Mouse (Mus musculus) hindbrain, embryonic 14.5 days (tissue): ENCODE measurements around the gene Edn3. TPM values are rescaled to one million over a fixed set of nuclear protein-coding genes. Genes with fewer than 3 reads are reported as not detected.

Experiments
- ATAC-seq: fragments of 200-750 bp; cut with Nextera tagmentation; 2 replicates; pipeline ENCODE4 v1.8.0; 2017; ENCODE audit warnings: moderate number of reproducible peaks, mild to moderate bottlenecking, moderate TSS enrichment, moderate library complexity; ENCODE audit not compliant: low FRiP score
- DNase-seq: peaks from one replicate; pipeline ENCODE4 v3.0.0-alpha.2; 2015; ENCODE audit warnings: low spot score
- H3K27ac ChIP-seq: fragments of 300-500 bp; sonication (generic); 2 replicates; pipeline ENCODE4 v1.5.1; 2014; ENCODE audit warnings: mild to moderate bottlenecking, moderate library complexity
- H3K27me3 ChIP-seq: fragments of 300-500 bp; sonication (generic); 2 replicates; pipeline ENCODE4 v1.6.1; 2014; ENCODE audit warnings: mild to moderate bottlenecking, low read length, mixed read lengths; ENCODE audit not compliant: control insufficient read depth, insufficient read depth
- H3K36me3 ChIP-seq: fragments of 300-500 bp; sonication (generic); replicated peaks from 2 replicates; pipeline ENCODE4 v1.6.1; 2014; ENCODE audit not compliant: control insufficient read depth, insufficient read depth
- H3K4me1 ChIP-seq: fragments of 300-500 bp; sonication (generic); replicated peaks from 2 replicates; pipeline ENCODE4 v1.6.1; 2014; ENCODE audit warnings: antibody characterized with exemption, low read length, mixed read lengths; ENCODE audit not compliant: control insufficient read depth, insufficient read depth
- H3K4me2 ChIP-seq: fragments of 300-500 bp; sonication (generic); replicated peaks from 2 replicates; pipeline ENCODE4 v1.6.1; 2014; ENCODE audit warnings: mild to moderate bottlenecking, moderate library complexity
- H3K4me3 ChIP-seq: fragments of 300-500 bp; sonication (generic); replicated peaks from 2 replicates; pipeline ENCODE4 v1.5.1; 2014; ENCODE audit warnings: mild to moderate bottlenecking, low read length
- H3K9ac ChIP-seq: fragments of 300-500 bp; sonication (generic); 2 replicates; pipeline ENCODE4 v1.6.1; 2014
- H3K9me3 ChIP-seq: fragments of 300-500 bp; sonication (generic); 2 replicates; pipeline ENCODE4 v1.6.1; 2016; ENCODE audit warnings: low read length; ENCODE audit not compliant: control insufficient read depth
- WGBS: fragments of 180-500 bp; shearing (Covaris S2); extraction: QIAGEN DNeasy Blood & Tissue Kit; methylation state at CpG from one replicate; pipeline ENCODE4 v1.1.7; 2014; 5-methylcytosine and 5-hydroxymethylcytosine counted together
- polyA plus RNA-seq: library from polyadenylated mRNA; unstranded; fragments of >200 nt; fragmentation: Nextera tagmentation; extraction: Ambion mirVana; gene quantifications from 2 replicates; pipeline ENCODE4 v1.2.1, GENCODE M21; 2014

The Edn3 gene
- polyA plus RNA-seq, 1 experiment from 2014 or later, result 7.9 TPM

DNA sequence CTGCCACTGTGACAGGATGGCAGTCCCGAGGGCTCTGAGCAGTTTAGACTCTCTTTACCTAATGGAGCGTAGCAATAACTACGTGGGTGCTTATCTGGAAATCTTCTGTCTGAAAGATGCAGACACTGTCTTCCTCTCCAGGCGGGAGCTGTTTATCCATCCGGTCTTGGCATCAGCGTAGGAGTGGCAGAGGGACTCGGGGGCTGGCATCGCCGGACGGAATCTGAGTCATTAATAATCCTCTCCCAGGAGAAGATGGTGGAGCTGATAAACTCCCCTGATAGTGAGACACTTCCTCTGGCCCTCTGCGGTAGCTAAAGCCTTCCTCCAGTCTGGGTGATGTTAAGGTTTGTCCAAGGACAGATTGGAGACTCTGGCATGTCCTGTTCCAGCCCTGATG is 52.9 kb downstream of the Edn3 start:
- no peaks in the 10 kb centered on the region for H3K36me3 ChIP-seq
- no peak overlapping the region for H3K9ac ChIP-seq
- H3K9me3 ChIP-seq, result no peaks in the 10 kb centered on the region
- H3K27ac ChIP-seq, result no peak overlapping the region
- H3K4me3 ChIP-seq, result no peak overlapping the region
- no peak overlapping the region for H3K4me2 ChIP-seq
- no peak for ATAC-seq
- no peaks in the 10 kb centered on the region for H3K4me1 ChIP-seq
- 80% methylated on average over 11 of the region's 11 CpGs for WGBS
- DNase-seq, result no peak
- no peaks in the 10 kb centered on the region for H3K27me3 ChIP-seq

GRCm38 (mm10) chr2:174816163-174816562 is 55.7 kb downstream of the Edn3 start:
- DNase-seq, result no peak
- Histone ChIP-seq H3K27me3 (no peaks in the 10 kb centered on the region), H3K4me3 (no peak overlapping the region), H3K4me1 (no peaks in the 10 kb centered on the region), H3K9ac (no peak overlapping the region), H3K27ac (no peak overlapping the region), H3K36me3 (no peaks in the 10 kb centered on the region), H3K9me3 (no peaks in the 10 kb centered on the region), H3K4me2 (no peak overlapping the region)
- 92% methylated on average over 2 of the region's 2 CpGs for WGBS
- no peak for ATAC-seq

DNA sequence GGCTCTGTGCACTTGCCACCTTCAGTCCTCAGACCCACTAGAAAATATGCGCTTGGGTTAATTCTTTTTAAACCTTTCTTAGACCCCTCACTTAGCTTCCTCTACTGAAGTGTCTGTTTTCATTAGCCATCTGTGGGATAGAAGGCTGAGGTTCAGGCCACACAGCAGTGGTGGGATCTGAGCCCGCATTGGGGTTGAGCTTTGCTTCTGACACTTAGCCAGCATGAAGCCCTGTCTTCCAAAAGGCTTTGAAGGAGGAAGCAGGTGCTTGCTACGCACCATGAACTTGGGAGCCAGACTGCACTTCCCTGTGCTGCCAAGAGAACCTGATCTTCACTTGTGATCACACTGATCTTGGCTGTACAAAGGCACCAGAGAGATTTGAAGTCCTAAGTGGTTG is 59.9 kb downstream of the Edn3 start:
- ATAC-seq (no peak), DNase-seq (no peak)
- 90% methylated on average over 3 of the region's 3 CpGs for WGBS

GRCm38 (mm10) chr2:174827829-174828228 is 67.4 kb downstream of the Edn3 start:
- Histone ChIP-seq H3K9ac (no peak overlapping the region), H3K9me3 (no peaks in the 10 kb centered on the region), H3K4me3 (no peak overlapping the region), H3K4me1 (no peaks in the 10 kb centered on the region), H3K36me3 (no peaks in the 10 kb centered on the region), H3K27ac (no peak overlapping the region), H3K4me2 (no peak overlapping the region), H3K27me3 (no peaks in the 10 kb centered on the region)
- ATAC-seq (no peak), DNase-seq (no peak)
- WGBS, result 90% methylated on average over 4 of the region's 4 CpGs

More for the DNA sequence above, 59.9 kb downstream of the Edn3 start:
- Histone ChIP-seq H3K4me2 (no peak overlapping the region), H3K9me3 (no peaks in the 10 kb centered on the region), H3K36me3 (no peaks in the 10 kb centered on the region), H3K9ac (no peak overlapping the region), H3K4me1 (no peaks in the 10 kb centered on the region), H3K4me3 (no peak overlapping the region), H3K27ac (no peak overlapping the region), H3K27me3 (no peaks in the 10 kb centered on the region)

- Histone ChIP-seq H3K4me1 (no peaks in the 10 kb centered on the region), H3K9me3 (no peaks in the 10 kb centered on the region), H3K9ac (no peak overlapping the region), H3K4me3 (no peak overlapping the region), H3K27ac (no peak overlapping the region), H3K4me2 (no peak overlapping the region), H3K36me3 (no peaks in the 10 kb centered on the region), H3K27me3 (no peaks in the 10 kb centered on the region)
- no peak for DNase-seq
- WGBS, result 71% methylated on average over 5 of the region's 5 CpGs
- ATAC-seq, result no peak
Observed at GRCm38 (mm10) chr2:174833608-174834007, 73.2 kb downstream of the Edn3 start.

Other genes starting within 250 kb of the Edn3 start
- gene Zfp831, start 117.1 kb upstream of the Edn3 start, polyA plus RNA-seq, result not detected in 2 replicates
- gene Gm14444, start 249.6 kb downstream of the Edn3 start, polyA plus RNA-seq, result not detected in 2 replicates